Mouse (Mus musculus): ENCODE data around the gene Serpina3g.

Serpina3g gene

DNA sequence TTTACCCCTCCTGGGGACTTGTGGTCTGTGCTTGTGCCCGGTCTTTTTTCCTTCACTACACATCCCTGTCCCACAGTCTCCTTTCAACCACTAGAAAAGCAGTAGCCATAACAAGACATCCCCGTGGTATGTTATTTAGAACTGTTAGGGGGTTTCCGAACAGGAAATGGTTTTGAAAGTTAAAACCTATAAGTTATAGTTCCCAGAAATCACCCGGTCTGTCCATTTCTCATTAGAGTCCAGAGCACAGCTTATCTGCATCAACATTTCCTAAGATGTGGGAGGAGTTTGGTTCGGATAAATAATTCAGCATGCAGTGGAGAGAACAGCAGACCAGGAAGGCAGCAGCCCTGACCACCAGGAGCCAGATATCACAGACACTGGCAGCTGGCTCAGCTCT lies at the start of gene Serpina3g:
Gene Serpina3g, plus strand, starts transcription at position 331 of the 400 bp plus-strand sequence.
- DNase-seq (ENCODE audit: inconsistent age in 2 of 2, low spot score in 1 of 2), result peak in 1 of 2 experiments; percentile 12

DNA sequence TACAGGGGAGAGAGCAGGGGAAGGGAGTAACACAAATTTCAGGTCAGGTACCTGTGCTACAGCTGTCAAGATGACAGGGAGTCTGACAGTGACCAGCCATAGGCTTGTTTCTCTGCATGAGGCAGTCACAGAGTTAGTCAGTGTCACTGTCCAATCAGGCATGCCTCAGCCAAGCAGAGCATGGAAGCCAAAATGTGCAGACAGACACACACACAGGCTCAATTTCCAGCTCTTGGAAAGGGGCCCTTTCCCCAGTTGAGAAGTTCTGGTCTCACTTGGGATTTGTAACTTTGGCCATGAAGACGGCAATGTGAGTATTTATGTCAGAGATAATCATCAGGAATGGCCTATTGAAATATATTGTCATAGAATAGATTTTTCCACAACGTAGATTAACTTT lies 46.8 kb upstream of the Serpina3g start:
- no peak for DNase-seq (ENCODE audit: inconsistent age in 2 of 2, low spot score in 1 of 2)

DNA sequence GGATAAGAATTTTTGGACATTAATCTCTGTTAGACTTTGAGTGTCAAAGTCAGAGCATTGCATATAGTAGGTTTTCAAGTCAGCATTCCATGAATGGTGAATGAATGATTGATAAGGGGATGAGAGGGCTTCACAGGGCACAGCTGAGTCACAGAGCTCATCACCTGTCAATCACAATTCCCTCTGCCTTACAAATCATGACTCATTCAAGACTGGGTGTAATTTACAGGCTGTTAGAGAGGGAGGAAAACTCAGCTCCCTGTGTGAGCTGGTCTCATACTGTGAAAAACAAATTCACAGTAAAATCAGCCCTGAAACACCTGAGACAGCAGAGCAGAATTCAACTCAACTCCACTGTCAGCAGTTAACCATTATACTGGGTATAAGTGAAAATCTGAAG lies 45.2 kb upstream of the Serpina3g start:
- no peak for DNase-seq (ENCODE audit: inconsistent age in 2 of 2, low spot score in 1 of 2)

DNA sequence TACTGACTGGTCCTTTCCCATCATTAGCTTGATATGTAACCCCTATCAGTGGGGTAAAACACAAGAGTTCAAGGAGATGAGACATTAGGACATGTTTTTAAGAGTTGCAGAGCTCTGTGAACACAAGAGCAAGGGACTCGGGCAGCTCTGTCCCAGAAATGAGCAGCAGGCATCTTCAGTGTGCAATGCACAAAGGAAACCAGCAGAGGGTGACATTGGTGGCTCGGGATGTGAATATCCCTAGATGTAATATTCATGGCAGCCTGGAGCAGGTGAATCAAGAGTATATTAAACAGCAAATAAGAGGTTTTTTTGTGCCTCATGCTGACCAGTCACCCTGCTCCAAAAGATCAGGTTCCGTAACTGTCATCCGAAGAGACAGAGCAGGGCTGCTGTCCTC lies 26.9 kb upstream of the Serpina3g start:
- DNase-seq (ENCODE audit: inconsistent age in 2 of 2, low spot score in 1 of 2), result no peak

DNA sequence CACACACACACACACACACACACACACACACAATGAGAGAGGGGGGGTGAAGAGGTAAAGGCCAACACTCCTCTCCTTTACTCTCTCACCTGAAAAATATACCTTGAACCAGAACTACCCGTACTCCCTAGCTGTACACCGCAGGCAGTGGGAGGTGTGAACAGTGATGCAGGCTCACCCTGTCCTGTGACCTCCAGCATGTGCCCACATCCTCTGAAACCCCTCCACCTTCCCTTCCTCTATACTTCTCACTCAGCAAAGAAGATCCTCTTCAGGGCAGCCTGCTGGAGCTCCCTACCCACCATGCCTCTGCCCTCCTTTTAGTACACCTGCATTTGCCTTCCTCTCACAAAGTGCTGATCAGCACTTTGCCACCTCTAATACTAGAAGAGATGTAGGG lies 26.2 kb upstream of the Serpina3g start:
- DNase-seq (ENCODE audit: inconsistent age in 2 of 2, low spot score in 1 of 2), result no peak

DNA sequence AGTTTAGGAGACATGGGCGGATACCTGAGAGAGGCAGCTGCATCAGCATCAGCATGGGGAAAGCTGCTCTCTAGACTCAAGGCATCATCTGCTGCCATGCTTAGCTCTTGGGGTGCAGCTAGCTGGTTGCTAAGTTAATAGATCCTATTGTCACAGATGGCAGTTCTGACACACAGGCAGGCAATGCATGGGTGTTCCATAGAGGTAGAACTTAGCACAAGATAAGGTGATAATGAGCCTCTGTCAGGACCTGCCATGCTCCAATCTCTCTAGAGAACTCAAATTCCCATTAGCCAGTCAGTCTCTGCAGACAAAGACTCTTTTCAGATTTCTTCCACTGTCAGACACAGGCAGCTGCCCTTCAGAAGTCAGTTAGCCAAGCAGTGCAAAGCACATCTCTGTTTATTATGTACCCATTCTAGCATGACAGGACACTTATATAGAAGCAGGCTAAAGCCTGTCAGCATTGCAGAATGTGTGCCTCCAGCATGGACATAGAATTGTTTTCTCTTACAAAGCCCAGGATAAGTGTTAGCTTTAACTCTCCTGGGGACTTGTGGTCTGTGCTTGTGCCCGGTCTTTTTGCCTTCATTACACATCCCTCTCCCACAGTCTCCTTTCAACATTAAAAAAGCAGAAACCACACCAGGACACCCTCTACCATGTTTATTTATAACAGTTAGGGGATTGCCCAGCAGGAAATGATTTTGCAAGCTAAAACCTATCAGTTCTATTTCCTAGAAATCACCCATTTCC lies 22.2 kb upstream of the Serpina3g start:
- DNase-seq (ENCODE audit: inconsistent age in 2 of 2, low spot score in 1 of 2), result no peak

DNA sequence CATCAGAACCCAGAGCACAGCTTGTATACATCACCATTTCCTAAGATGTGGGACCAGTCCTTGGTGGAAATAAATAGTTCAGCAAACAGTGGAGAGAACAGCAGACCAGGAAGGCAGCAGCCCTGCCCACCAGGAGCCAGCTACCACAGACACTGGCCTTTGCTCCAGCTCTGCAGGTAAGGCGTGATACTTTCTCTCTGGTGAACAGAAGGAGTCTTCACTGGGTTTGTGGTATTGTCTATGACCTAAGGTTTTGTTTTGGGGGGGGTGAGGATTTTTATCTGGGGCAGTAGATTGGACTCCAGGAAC lies 21.6 kb upstream of the Serpina3g start, which contains the start of gene Serpina3f:
Gene Serpina3f, plus strand, starts transcription at position 100 of the 309 bp plus-strand sequence.
- no peak for DNase-seq (ENCODE audit: inconsistent age in 2 of 2, low spot score in 1 of 2)

DNA sequence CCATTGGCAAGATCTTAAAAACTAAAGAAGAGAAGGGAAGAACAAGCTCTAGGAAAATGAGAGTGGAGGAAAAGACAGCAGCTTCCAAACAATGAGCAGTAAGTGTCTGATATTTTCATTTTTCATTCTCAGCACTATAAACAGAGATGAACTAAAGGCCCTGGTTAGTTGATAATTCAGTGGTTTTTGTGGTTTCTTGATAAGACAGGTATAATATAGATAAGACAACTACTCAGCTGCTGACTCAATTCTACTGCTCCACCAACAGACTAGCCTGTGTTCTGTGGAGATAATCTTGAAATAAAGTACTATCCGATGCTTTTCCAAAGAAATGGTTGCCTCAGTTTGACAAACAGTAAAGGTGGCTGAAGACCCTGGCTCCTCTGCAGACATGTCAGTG lies 20.8 kb upstream of the Serpina3g start:
- no peak for DNase-seq (ENCODE audit: inconsistent age in 2 of 2, low spot score in 1 of 2)

DNA sequence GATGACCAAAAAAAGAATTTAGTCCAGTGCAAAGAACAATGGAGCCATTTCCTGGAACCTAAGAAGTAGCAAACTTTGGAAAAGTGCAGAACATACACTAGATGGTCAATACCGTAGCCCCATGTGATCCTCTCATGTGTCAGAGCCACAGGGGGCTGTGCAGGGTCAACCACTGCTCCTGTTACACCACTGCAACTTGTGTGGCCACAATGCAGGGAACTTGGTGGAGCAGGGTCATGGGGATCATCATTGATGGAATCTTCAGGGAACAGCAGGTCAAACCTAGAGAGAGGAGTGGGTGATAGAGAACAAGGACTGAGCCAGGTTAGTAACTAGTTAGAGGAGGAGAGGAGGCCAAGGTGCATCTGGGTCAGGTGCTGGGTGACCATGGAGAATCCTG lies 14.4 kb upstream of the Serpina3g start:
- DNase-seq (ENCODE audit: inconsistent age in 2 of 2, low spot score in 1 of 2), result no peak

DNA sequence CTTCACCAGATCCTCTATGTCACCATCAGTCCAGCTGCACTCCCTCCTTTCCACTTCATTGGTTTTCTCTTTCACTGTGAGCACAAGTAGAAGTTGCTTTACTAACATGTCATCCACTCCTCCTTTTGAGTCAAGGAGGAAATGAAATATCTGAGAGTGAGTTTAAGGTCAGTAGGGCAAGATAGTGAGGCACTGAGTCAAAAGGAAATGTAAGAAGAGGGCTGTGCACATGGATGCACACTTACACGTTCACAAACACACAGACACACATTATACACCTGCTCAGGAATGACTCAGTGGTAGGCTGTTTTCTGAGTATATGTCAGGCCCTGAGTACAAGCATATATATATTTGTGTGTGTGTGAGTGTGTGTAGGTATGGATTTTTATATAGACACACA lies 12.4 kb upstream of the Serpina3g start:
- no peak for DNase-seq (ENCODE audit: inconsistent age in 2 of 2, low spot score in 1 of 2)

DNA sequence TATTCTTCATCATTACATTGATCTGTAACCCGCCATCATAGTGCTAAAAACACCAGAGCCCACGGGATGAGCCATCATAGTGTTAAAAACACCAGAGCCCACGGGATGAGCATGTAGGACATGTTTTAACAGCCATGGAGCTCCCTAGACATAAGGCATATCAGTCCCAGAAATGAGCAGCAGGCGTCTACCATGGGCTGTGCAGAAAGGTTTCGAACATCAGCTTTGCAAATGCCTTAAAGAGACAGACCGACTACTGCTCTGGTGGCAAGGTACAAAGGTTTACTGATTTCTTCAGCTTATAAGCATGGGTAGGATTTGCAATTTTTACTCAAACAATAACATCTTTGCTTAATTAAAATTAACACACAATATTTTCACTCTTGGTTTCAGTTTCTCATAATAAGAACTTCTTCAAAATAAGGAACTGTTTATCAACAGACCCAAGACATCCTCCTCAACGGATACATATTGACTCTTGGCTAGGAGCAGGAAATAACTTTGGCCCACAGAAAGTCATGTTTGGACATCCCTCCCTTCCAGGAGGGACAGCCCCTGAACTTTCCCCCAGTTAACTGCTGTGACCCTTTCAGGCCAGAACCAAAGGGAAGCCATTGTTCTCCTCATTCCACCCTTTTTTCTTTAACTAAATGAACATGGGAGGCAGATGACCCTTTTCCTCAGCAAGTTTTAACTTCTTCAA lies 11.3 kb upstream of the Serpina3g start:
- no peak for DNase-seq (ENCODE audit: inconsistent age in 2 of 2, low spot score in 1 of 2)

DNA sequence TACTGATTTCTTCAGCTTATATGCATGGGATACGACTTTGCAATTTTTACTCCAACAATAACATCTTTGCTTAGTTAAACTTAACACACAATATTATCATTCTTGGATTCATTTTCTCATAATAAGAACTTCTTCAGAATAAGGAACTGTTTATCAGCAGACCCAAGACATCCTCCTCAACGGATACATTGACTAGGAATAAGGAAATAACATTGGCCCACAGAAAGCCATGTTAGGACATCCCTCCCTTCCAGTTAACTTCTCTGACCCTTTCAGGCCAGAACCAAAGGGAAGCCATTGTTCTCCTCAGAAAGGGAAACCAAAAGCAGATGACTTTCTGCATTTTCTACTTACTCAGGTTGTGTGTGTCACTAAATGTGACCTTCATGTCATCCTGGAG lies 5.3 kb upstream of the Serpina3g start:
- DNase-seq (ENCODE audit: inconsistent age in 2 of 2, low spot score in 1 of 2), result no peak

DNA sequence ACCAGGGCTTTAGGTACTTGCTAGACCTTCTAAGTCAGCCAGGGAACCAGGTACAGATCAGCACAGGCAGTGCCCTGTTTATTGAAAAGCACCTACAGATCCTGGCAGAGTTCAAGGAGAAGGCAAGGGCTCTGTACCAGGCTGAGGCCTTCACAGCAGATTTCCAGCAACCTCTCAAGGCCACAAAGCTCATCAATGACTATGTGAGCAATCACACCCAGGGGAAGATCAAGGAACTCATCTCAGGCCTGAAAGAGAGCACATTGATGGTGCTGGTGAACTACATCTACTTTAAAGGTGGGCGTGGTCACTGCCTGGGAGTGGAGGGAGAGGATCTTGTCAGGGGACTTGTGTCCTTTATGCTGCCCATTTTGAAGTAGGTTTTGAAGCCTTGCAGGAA lies 2.0 kb downstream of the Serpina3g start:
- peak in 1 of 2 experiments; percentile 59 for DNase-seq (ENCODE audit: inconsistent age in 2 of 2, low spot score in 1 of 2)

DNA sequence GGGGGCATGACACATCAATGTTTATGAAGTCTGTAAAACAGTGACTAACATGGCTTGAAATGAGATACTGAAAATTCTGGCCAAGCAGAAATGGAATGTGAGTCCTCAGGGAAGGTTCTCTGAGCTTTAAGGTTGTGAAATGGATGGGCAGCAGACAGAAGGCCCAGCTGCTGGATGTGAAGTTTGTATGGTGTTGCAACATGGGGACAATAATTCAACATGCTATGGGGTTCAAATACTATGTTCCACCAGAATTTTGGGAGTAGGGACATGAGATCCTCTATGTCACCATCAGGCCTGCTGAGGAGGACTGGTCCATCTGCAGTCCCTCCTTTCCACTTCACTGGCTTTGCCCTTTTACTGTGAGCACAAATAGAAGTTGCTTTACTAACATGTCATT lies 7.3 kb downstream of the Serpina3g start:
- no peak for DNase-seq (ENCODE audit: inconsistent age in 2 of 2, low spot score in 1 of 2)

DNA sequence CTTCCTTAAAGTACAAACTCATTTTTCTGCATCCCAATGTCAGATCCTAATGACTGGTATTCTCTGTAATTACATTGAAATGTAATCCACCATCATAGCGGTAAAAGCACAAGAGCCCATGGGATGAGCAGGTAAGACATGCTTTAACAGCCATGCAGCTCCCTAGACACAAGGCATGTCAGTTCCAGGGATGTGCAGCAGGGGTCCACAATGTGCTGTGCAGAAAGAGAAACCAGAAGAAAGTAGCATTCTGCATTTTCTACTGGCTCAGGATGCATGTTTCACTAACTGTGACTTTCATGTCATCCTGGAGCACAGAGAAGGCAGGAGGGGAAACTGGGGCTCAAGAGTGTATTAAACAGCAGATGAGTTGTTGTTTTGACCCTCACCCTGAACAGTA lies 9.0 kb downstream of the Serpina3g start:
- DNase-seq (ENCODE audit: inconsistent age in 2 of 2, low spot score in 1 of 2), result peak in 1 of 2 experiments; percentile 40

DNA sequence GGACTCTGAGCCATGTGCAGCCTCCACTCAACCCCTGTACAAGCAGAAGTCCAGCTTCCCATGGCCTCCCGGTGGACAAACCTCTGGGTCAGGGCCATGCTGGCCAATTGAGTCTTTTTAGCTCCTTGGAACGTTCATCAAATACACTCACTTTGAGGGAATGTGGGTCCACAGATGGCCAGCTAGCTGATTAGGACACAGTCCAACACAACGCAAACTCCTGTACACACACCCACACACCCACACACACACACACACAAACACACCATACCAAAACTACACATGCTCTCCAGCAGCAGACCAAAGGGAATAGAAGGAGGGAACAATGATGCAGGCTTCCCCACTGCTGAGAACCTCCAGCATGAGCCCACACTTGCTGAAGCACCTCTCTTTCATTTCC lies 9.6 kb downstream of the Serpina3g start:
- DNase-seq (ENCODE audit: inconsistent age in 2 of 2, low spot score in 1 of 2), result no peak

DNA sequence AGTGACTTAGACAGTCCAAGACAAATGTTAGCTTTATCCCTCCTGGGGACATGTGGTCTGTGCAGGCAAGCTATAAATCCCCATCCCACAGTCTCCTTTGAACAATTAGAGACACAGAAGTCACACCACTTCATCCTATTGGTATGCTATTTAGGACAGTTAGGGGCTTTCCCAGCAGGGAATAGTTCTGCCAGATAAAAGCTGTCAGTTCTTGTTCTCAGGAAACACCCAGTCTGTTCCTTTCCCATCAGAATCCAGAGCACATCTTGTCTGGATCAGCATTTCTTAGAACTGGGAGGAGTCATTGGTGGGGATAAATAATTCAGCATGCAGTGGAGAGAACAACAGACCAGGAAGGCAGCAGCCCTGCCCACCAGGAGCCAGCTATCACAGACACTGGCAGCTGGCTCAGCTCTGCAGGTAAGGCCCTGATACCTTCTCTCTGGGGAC lies 11.5 kb downstream of the Serpina3g start:
- no peak for DNase-seq (ENCODE audit: inconsistent age in 2 of 2, low spot score in 1 of 2)

DNA sequence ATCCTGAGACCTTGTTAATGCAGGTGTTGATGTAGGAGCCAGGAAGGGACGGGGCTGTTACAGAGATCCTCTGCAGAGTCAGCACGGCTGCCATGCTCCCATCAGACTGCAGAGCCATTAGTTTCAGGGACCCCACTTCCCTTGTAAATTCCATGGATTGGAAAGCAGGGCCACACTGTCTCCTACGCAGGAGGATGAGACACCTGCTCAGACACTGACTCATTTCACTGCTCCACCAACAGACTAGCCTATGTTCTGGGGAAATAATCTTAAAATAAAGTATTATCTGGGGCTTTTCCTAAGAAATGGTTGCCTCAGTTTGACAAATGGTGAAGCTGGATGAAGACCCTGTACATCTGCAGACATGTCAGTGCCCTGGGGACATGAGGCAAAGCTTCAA lies 12.2 kb downstream of the Serpina3g start:
- DNase-seq (ENCODE audit: inconsistent age in 2 of 2, low spot score in 1 of 2), result no peak

DNA sequence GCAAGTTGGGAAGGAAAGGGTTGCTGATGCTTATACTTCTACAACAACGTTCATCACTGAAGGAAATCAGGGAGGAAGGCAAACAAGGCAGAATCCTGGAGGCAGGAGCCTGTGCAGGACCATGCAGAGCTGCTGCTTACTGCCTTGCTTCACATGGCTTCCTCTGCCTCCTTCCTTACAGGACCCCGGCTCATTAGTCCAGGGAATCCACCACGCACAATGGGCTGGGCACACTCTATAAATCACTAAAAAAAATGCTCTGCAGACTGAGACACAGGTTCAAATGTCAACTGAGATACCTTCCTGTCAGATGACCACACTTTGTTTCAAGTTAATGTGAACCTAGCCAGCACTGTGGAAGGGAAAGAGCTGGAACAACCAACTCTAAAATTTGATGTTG lies 25.0 kb downstream of the Serpina3g start:
- no peak for DNase-seq (ENCODE audit: inconsistent age in 2 of 2, low spot score in 1 of 2)

DNA sequence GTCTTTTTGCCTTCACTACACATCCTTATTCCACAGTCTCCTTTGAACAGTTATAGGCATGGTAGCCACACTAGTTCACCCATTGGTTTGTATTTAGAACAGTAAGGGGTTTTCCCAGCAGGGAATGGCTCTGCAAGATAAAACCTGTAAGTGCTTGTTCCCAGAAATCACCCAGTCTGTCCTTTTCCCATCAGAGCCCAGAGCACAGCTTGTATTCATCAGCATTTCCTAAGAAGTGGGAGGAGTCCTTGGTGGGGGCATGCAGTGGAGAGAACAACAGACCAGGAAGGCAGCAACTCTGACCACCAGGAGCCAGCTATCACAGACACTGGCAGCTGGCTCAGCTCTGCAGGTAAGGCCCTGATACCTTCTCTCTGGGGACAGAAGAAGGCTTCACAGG lies 26.8 kb downstream of the Serpina3g start, which contains the start of gene Serpina3i:
Gene Serpina3i, plus strand, starts transcription at position 260 of the 400 bp plus-strand sequence.
- DNase-seq (ENCODE audit: inconsistent age in 2 of 2, low spot score in 1 of 2), result peak in 1 of 2 experiments; percentile 21

DNA sequence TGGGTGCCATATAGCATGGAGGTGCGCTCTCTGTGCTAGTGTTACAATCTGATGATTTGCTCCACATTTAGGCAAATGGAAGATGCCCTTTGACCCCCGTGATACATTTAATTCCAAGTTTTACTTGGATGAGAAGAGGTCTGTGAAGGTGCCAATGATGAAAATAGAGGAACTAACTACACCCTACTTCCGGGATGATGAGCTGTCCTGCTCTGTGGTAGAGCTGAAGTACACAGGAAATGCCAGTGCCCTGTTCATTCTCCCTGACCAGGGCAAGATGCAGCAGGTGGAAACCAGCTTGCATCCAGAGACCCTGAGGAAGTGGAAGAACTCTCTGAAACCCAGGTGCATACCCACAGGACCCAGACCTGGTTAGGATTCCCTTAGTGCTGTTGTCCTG lies 30.3 kb downstream of the Serpina3g start:
- no peak for DNase-seq (ENCODE audit: inconsistent age in 2 of 2, low spot score in 1 of 2)

DNA sequence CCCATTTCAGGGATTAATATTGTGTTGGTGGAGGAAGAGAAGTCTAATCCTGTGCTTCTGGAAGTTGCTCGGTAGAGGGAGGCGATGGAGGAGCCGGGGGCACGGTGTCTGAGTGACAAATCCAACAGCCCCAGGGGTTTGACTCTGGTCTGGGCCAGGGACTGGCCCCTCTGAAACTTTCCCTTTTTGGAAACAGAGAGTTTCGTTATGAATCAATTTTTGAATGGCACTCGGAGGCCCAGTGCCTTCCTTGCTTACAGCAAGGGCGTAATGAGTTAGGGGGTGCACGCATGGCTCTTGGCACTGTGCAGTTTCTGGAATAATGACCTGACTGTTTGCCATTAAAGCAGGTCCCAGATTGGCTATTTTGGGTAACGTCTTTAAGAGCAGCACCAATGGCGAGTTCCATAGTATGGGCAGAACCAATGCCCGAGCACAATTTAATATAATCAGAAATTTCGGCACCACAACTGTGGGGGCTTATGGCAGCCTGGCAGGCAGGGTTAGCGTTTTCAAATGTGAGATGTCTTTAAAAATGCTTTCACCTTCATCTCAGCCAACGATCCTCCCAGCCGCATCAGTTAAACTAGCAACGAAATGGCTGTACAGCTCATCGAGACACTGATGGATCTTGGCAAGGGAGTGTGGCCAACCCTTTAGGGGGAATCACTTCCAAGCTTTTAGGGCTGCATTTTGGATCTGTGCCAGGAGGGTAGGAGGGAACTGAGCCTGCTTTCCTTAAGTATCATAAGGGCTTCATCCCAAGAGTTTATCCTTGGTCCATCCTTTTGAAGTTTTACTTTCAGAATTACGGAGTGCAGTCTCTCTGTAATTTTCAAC lies 42.4 kb downstream of the Serpina3g start:
- DNase-seq (ENCODE audit: inconsistent age in 2 of 2, low spot score in 1 of 2), result no peak
